Mouse (Mus musculus) layer of hippocampus, postnatal 10 days (tissue): Measurements from ENCODE around the gene 4921536K21Rik. TPM values are rescaled to one million over a fixed set of nuclear protein-coding genes. Genes with fewer than 3 reads are reported as not detected.
"Not testable (repeated sequence)": the region's sequence is repeated elsewhere in the genome, so short reads cannot be mapped to it uniquely, and the experiment has no call there.

ENCODE experiments used
- DNase-seq, 2 experiments: peaks; one replicate each; pipeline ENCODE4 v3.0.0; 2021; ENCODE audit warnings: low spot score in 2 of 2
- total RNA-seq, 2 experiments: library from RNA; stranded (reverse); gene quantifications; 2 replicates each; pipeline ENCODE4 v1.2.3; 2021

The 4921536K21Rik gene
- total RNA-seq, 2 experiments from 2014 or later: 0.62 to 0.69 TPM

DNA sequence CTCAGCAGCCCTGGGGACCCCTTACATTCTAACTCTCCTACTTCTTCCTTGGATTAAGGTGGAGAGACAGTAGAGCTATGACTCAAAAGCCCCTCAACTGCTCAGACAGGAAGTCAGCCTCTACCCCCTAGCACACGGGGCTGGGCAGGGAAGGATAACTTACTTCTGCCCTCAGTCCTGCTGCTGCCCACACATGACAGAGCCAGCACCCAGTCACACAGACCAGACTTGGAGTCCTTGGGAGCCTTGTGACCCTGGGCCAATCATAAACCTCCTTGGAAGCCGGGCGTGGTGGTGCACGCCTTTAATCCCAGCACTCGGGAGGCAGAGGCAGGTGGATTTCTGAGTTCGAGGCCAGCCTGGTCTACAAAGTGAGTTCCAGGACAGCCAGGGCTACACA lies 16.5 kb upstream of the 4921536K21Rik start:
- not testable (repeated sequence) for DNase-seq

GRCm38 (mm10) chr11:3910513-3911310 lies 15.8 kb upstream of the 4921536K21Rik start:
- no peak for DNase-seq

DNA sequence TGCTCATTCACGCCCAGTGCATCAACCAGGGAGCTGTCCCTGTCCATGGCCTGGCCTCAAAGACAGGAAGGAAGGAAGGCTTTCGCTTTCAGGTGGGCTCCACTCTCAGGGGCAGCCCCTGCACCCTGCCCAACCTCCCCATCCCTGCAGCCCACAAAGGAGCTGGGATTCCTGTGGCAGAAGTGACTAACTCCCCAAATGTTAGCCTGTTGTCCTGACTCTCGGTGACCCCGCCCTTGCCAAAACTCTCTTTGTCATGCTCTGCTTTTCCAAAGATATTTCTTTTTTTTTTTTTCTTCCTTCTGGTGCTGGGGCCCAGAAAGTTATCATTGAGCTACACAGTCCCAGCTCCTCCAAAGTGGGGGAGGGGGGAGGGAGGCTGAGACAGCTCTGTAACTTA lies 14.3 kb upstream of the 4921536K21Rik start:
- DNase-seq: no peak

GRCm38 (mm10) chr11:3905446-3905845 lies 10.5 kb upstream of the 4921536K21Rik start:
- no peak for DNase-seq

GRCm38 (mm10) chr11:3904673-3905072 lies 9.8 kb upstream of the 4921536K21Rik start:
- DNase-seq: no peak

- peak; percentile 66 to 76 for DNase-seq
These were observed 8.1 kb upstream of the 4921536K21Rik start for GRCm38 (mm10) chr11:3903046-3903445.

DNA sequence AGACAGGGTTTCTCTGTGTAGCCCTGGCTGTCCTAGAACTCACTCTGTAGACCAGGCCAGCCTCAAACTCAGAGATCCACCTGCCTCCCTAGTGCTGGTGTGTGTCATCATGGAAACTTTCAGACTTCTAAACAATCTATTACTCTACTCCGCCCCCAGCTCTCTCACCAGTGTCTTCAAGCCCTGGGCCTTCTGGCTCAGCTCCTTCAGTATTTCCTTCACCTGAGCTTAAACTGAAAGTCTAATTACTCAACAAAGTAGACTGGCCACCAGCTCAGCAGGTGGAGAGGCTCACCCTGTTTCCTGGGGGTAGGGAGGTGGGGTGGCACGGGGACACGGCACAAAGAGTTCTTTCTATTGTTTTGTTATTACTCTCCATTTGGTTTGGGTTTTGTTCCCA lies 7.6 kb upstream of the 4921536K21Rik start:
- DNase-seq: no peak

DNA sequence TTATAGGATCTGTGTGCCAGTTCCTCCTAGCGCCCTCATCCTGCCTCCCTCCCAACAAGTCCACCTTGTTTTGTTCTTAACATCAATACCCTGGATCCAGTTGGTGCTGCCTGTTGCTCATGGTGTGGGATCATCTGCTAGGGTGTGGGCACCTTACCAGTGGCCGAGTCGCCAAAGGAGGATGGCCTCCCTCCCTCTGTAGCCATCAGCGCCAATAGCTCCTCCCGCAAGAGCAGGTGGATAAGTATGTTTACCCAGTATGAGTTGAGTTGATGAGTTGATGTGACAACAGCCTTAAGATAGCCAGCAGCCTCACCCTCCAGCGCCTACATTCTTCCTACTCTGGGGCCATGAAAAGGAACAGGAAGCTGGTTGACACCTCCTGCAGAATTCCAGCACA lies 5.4 kb upstream of the 4921536K21Rik start:
- DNase-seq: no peak

GRCm38 (mm10) chr11:3895933-3896332 lies 1.0 kb upstream of the 4921536K21Rik start:
- no peak for DNase-seq

DNA sequence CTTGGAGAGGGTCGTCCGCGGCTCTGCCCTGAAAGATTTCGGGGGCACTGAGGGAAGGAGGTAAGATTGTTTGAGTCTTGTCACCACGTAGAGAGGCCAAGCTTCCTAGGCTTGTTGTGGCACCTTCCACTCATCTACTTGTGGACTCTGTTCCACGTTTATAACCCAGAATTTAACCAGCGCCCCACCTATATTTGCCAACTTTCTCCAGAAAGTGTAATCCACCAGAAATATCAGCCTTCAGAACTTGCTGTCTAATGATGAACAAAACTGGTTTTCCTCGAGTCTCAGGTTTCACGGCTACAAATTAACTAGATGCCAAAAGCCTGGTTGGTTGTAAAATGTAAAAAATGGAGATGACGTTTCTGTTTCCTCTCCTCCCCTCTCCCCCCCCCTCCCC lies 560 bp upstream of the 4921536K21Rik start:
- DNase-seq: no peak

GRCm38 (mm10) chr11:3893970-3894369 lies 928 bp downstream of the 4921536K21Rik start:
- no peak for DNase-seq

GRCm38 (mm10) chr11:3887331-3887730 lies 7.6 kb downstream of the 4921536K21Rik start:
- no peak for DNase-seq

- no peak for DNase-seq
These were observed 11.2 kb downstream of the 4921536K21Rik start for GRCm38 (mm10) chr11:3883711-3884110.

DNA sequence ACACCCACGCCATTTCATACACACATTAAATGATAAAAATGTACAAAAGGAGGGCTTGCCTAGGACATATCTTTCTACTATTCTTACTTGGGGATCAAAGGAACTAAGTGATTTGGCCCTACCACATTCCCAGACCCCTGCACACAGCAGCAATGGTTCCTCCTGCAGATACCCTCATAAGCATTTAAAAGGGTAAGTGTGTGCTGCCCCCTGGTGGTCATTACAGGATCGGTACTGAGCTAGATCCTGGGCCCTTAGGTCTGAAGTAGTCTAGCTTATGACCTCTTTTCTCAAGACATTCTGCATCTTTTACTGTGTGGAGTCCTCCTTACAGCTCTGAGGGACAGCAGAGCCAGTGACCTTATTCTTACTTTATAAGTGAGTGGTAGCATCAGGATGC lies 15.1 kb downstream of the 4921536K21Rik start:
- DNase-seq: peak; percentile 78

DNA sequence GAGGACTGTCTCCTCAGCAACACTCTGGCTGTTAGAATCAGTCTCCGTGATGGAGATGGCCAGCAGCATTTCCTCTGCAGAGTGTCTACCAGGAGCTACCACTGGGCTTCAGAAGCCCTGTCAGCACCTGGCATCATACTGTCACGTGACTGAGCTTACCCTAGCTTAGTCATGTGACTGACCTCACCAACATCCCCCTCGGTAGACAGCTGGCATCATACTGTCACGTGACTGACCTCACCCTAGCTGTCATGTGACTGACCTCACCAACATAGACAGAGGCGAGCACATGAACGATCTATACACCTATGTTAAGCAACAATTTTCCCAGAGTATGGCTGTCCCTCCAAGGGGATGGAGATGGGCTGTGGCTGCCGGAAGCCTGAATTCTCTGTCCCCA lies 16.2 kb downstream of the 4921536K21Rik start:
- no peak for DNase-seq

- DNase-seq: no peak
These were observed 18.5 kb downstream of the 4921536K21Rik start for GRCm38 (mm10) chr11:3876419-3876818.

GRCm38 (mm10) chr11:3864343-3864742 lies 30.6 kb downstream of the 4921536K21Rik start:
- DNase-seq: no peak

- DNase-seq: peak; percentile 75 to 80
These were observed 31.3 kb downstream of the 4921536K21Rik start, which contains the start of gene Osbp2 for GRCm38 (mm10) chr11:3863454-3864112. Osbp2 (minus strand) TSS chr11:3863903.

DNA sequence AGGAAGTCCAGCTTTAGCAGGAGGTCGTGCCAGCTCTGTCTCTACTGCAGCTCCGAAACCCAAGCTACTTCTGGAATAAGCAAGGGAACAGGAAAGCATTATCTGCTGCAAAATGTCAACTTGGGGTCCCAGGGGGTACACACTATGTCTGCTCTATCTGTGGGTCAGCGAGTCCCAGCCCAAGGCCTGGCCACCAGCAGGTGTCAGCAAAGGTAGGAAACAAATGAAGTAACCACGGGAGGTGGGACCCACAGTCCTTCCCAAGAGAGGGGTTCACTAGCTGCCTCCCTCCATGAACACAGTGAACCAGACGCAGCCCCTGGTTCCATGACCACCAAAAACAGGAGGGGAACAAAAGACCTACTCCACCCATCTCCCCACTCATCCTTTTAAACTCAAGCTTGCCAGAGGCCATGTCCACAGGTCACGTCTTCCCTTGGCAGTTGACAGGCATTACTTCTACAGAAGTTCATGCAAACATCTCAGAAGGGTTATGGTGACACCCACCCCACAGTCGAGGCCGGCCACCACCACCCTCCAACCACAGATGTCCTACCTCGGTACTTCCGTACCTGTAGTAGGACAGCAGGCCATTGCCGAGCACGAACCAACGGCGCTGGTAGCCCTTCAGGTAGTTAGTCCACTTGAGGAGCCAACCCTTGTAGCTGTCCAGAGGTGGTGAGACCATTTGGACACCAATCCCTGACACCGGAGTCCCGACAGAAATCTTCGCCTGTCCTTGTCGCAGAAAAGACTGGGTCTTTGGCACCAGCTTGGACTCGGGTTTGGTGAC lies 32.0 kb downstream of the 4921536K21Rik start:
- no peak for DNase-seq

DNA sequence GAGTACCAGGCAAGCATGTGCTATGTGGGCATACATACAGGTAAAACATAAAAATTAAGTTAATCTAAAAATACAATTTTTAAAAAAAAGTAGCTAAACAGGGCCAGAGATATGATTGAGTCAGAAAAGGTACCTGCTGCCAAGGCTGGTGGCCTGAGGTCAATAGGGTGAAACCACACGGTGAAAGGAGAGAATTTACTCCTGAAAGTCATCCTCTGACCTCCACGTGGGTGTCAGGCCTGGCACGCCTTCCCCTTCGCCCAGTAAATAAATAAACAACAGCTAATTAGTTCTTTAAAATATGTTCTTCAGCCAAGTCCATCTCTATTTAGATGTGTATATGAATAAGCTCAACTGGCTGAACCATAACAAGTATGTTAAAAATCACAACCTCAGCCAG lies 34.5 kb downstream of the 4921536K21Rik start:
- DNase-seq: no peak

DNA sequence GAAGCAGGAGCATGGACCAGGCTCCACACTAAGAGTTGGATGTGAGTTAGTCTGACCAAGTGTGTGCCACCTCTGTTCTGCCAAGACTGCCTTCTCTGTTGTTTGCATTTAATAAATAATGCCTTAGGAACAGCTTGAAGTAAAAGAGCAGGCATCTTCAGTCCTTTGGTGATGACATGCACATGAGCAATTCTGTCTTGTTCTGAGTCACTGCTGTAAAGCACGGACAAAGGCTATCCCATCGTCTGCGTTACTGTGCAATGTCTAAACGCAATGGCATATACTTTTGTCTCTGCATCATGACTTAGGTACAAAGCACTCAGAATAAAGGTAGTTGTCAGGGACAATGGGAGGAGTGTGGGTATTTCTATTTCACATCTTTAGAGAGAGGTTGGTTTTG lies 35.1 kb downstream of the 4921536K21Rik start:
- no peak for DNase-seq

DNA sequence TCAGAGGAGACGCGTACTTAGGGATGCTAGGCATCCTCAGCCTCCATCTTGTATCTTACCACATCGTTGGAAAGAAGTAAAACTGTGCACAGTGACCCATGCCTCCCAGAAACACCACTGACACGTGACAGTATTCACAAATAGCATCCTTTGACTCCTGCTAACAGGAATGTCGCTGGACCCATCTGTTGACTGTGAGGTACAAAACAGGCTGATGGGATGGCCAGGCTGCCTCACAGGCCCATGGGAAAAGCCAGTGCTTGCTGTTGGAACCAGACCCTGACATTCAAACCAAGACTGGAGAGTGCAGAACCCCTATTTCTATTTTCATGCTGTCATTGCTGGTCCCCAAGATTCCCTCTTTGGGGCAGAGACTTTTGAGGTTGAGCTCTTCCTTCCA lies 37.0 kb downstream of the 4921536K21Rik start:
- no peak for DNase-seq
